Mouse (Mus musculus): ENCODE data around the gene Zbtb32. TPM values are rescaled to one million over a fixed set of nuclear protein-coding genes. Genes with fewer than 3 reads are reported as not detected.

Zbtb32 gene
- total and polyA plus RNA-seq, 3 experiments = 20.1 to 32.8 TPM; not detected in 1

DNA sequence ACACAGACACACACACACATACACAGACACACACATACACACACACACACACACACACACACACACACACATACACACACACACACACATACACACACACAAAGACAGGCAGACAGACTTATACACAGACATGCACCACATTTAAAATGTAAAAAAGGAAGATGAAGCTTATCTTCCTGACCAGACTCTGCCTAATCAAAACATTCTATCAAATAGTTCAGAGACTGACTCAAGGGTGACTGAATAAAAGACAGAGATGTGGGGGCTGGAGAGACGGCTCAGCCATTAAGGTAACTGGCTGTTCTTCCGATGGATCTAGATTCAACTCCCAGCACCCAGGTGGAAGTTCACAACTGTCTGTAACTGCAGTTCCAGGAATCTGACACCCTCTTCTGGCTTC lies 54.4 kb downstream of the Zbtb32 start:
- Histone ChIP-seq H3K27ac (ENCODE audit: control insufficient read depth, low read depth, low read length) (peak overlapping the region; percentile 87), H3K79me2 (ENCODE audit: control insufficient read depth, insufficient read depth, low read length, poor library complexity) (no peaks in the 10 kb centered on the region), H3K9me3 (replicated peaks; ENCODE audit: insufficient read depth, low read length) (no peaks in the 10 kb centered on the region), H3K4me1 (ENCODE audit: control insufficient read depth in 1 of 2, insufficient read depth in 2 of 2, low read length in 2 of 2) (peaks cover 0 to 17% of the 10 kb centered on the region in 2 experiments; a peak in 3 of 4 replicates), H3K27me3 (ENCODE audit: control insufficient read depth in 1 of 2, insufficient read depth in 2 of 2, low read length in 2 of 2) (no peaks in the 10 kb centered on the region), H3K36me3 (ENCODE audit: control insufficient read depth in 1 of 2, insufficient read depth in 2 of 2, low read length in 2 of 2) (peaks cover 0 to 11% of the 10 kb centered on the region in 2 experiments; a peak in 3 of 4 replicates), H3K9ac (ENCODE audit: control insufficient read depth, low read depth, low read length, poor library complexity, severe bottlenecking) (peak overlapping the region; percentile 5), H3K4me3 (ENCODE audit: control insufficient read depth in 1 of 2, insufficient read depth in 1 of 2, low read depth in 2 of 2, low read length in 2 of 2) (0 out of 4 replicates have a peak overlapping the region, but pooled peaks of 1 of the 2 experiments have one; percentile 3)
- peak; percentile 86 for DNase-seq (ENCODE audit: low read depth, low spot score)
- TF ChIP-seq MYB (IDR thresholded peaks at IDR 0.05; ENCODE audit: low read depth, low read length) = no peak
- peak; percentile 91 for TF ChIP-seq TCF12 (IDR thresholded peaks at IDR 0.05; ENCODE audit: low read depth, low read length)
- TF ChIP-seq ZKSCAN1 (IDR thresholded peaks at IDR 0.05; ENCODE audit: low read depth, low read length) = no peak
- TF ChIP-seq KAT2A (conservative IDR thresholded peaks at IDR 0.05; ENCODE audit: low read depth, low read length) = no peak
- no peak for TF ChIP-seq MEF2A (IDR thresholded peaks at IDR 0.05; ENCODE audit: extremely low read depth, insufficient replicate concordance, low read depth, low read length, poor library complexity, severe bottlenecking)
- TF ChIP-seq HCFC1 (IDR thresholded peaks at IDR 0.05; ENCODE audit: low read depth, low read length) = no peak; the same call in 1 of the 2 replicates
- no peak for TF ChIP-seq POLR2AphosphoS2 (IDR thresholded peaks at IDR 0.05; ENCODE audit: low read length)
- no peak for TF ChIP-seq USF1 (IDR thresholded peaks at IDR 0.05; ENCODE audit: low read depth, low read length)
- TF ChIP-seq BHLHE40 (IDR thresholded peaks at IDR 0.05; ENCODE audit: borderline replicate concordance, low read depth, low read length) = no peak
- TF ChIP-seq TAL1 (IDR thresholded peaks at IDR 0.05; ENCODE audit: low read length) = peak; percentile 80
- no peak for TF ChIP-seq MAFK (IDR thresholded peaks at IDR 0.05; ENCODE audit: borderline replicate concordance, low read depth, low read length)
- no peak; the same call in none of the 2 replicates for TF ChIP-seq SIN3A (IDR thresholded peaks at IDR 0.05; ENCODE audit: low read length)
- no peak for TF ChIP-seq ZC3H11A (IDR thresholded peaks at IDR 0.05; ENCODE audit: low read depth, low read length)
- no peak for TF ChIP-seq UBTF (IDR thresholded peaks at IDR 0.05; ENCODE audit: borderline replicate concordance, insufficient read depth, low read depth, low read length)
- peak; percentile 85 to 94 for TF ChIP-seq EP300 (IDR thresholded peaks at IDR 0.05; ENCODE audit: low read depth in 1 of 2, low read length in 2 of 2)
- peak; percentile 74; the same call in 1 of the 2 replicates for TF ChIP-seq RCOR1 (IDR thresholded peaks at IDR 0.05; ENCODE audit: low read depth, low read length)
- no peak for TF ChIP-seq CTCF (IDR thresholded peaks at IDR 0.05 in 2 of 3, conservative IDR thresholded peaks at IDR 0.05 in 1 of 3; ENCODE audit: control insufficient read depth in 1 of 3, insufficient read depth in 1 of 3, low read depth in 2 of 3, low read length in 3 of 3, poor library complexity in 1 of 3, severe bottlenecking in 1 of 3)
- no peak for TF ChIP-seq JUND (IDR thresholded peaks at IDR 0.05; ENCODE audit: low read depth, low read length)
- no peak for TF ChIP-seq ZNF384 (IDR thresholded peaks at IDR 0.05; ENCODE audit: low read depth, low read length)
- TF ChIP-seq TBP (IDR thresholded peaks at IDR 0.05; ENCODE audit: low read depth, low read length) = 0 out of 2 replicates have a peak, but pooled peaks have one; percentile 43
- TF ChIP-seq ETS1 (IDR thresholded peaks at IDR 0.05; ENCODE audit: low read depth, low read length) = peak; percentile 85
- TF ChIP-seq SMC3 (IDR thresholded peaks at IDR 0.05; ENCODE audit: low read depth, low read length) = no peak
- TF ChIP-seq MXI1 (IDR thresholded peaks at IDR 0.05; ENCODE audit: low read depth, low read length) = peak; percentile 20; the same call in 1 of the 2 replicates
- TF ChIP-seq CHD2 (IDR thresholded peaks at IDR 0.05; ENCODE audit: low read length) = no peak
- no peak for TF ChIP-seq CHD1 (IDR thresholded peaks at IDR 0.05; ENCODE audit: low read depth, low read length)
- no peak for TF ChIP-seq POLR2AphosphoS5 (IDR thresholded peaks at IDR 0.05; ENCODE audit: borderline replicate concordance, low read depth, low read length)
- no peak for TF ChIP-seq RAD21 (IDR thresholded peaks at IDR 0.05; ENCODE audit: low read depth, low read length)
- no peak for TF ChIP-seq MAX (IDR thresholded peaks at IDR 0.05; ENCODE audit: low read length)
- TF ChIP-seq NRF1 (IDR thresholded peaks at IDR 0.05; ENCODE audit: insufficient read depth, low read depth, low read length, poor library complexity, severe bottlenecking) = no peak
- TF ChIP-seq POLR2A (IDR thresholded peaks at IDR 0.05; ENCODE audit: control insufficient read depth in 1 of 2, insufficient read depth in 1 of 2, low read depth in 1 of 2, low read length in 2 of 2, poor library complexity in 1 of 2) = no peak
- TF ChIP-seq ZMIZ1 (IDR thresholded peaks at IDR 0.05; ENCODE audit: low read depth, low read length) = no peak
- TF ChIP-seq ELF1 (IDR thresholded peaks at IDR 0.05; ENCODE audit: low read depth, low read length) = no peak
- TF ChIP-seq USF2 (IDR thresholded peaks at IDR 0.05; ENCODE audit: borderline replicate concordance in 1 of 2, insufficient read depth in 1 of 2, low read depth in 1 of 2, low read length in 2 of 2) = no peak
- TF ChIP-seq NELFE (IDR thresholded peaks at IDR 0.05; ENCODE audit: low read depth, low read length) = no peak
- TF ChIP-seq MAZ (IDR thresholded peaks at IDR 0.05; ENCODE audit: low read depth, low read length) = no peak
- TF ChIP-seq MYC (IDR thresholded peaks at IDR 0.05; ENCODE audit: low read depth, low read length) = peak; percentile 65; the same call in 1 of the 2 replicates
- TF ChIP-seq E2F4 (IDR thresholded peaks at IDR 0.05; ENCODE audit: borderline replicate concordance, low read depth, low read length) = no peak
